ENCODE assay signal across 8 mouse cellular contexts in the genomic region with DNA sequence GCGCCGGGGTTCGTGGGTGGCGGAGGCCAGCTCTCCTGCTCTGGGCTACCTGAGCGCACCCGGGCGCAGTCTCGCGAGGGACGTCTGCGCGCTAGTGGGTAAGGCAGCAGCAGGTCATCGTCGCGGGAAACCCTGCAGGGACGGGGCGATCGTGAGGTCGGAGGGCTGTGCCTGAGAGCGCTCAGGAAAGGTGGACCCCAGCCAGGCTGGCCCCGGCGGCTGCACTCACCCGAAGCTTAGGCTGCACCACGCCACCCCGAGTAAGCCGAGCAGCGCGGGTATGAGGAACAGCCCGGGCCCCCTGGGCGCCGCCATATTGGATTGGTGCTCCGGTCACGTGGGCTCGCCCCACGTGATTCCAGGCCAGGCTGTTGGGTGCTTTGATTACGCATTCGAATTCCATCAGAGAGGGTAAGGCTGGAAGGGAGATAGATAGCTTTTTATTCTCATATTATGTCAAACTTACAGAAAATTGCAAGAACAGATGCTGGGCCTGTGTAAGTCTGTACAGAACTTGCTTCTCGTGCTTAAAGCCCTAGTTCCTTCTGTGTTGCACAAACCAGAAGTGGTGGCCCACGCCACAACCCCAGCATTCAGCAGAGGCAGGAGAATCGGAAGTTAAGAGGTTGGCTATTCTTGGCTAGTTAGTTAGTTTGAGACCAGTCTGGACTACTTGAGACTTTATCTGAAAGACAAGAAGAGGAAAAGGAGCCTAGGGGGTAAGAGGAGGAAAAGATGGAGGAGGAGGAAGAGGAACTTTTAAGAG. TPM values are rescaled to one million over a fixed set of nuclear protein-coding genes. Genes with fewer than 3 reads are reported as not detected.
DNase-seq lines count a peak whose midpoint lies in the region; ATAC-seq and TF ChIP-seq lines count a peak whose summit lies in the region.

Gene Nagpa, minus strand, starts transcription at position 345 of the 766 bp plus-strand sequence.

- no peak for TF ChIP-seq CTCF in intestine, postnatal 0 days (IDR thresholded peaks at IDR 0.05; ENCODE audit: low read depth)

- peak within 1 kb of the TSS; percentile 72 for H3K9ac ChIP-seq in embryonic facial prominence, embryonic 11.5 days (replicated peaks; ENCODE audit: low read length)
- H3K9ac ChIP-seq in intestine, postnatal 0 days (ENCODE audit: low read depth, low read length), result peak within 1 kb of the TSS; percentile 71

- WGBS in embryonic facial prominence, embryonic 11.5 days, result 4% methylated on average over 40 of the region's 40 CpGs
- 4% methylated on average over 40 of the region's 40 CpGs for WGBS in intestine, postnatal 0 days
- 5% methylated on average over 40 of the region's 40 CpGs for WGBS in midbrain, embryonic 10.5 days

- H3K4me2 ChIP-seq in embryonic facial prominence, embryonic 11.5 days (ENCODE audit: low read depth, low read length), result peak within 1 kb of the TSS; percentile 97
- H3K4me2 ChIP-seq in intestine, postnatal 0 days (replicated peaks; ENCODE audit: low read depth), result peak within 1 kb of the TSS; percentile 100

- no peaks in the 10 kb centered on the region for H3K4me1 ChIP-seq in embryonic facial prominence, embryonic 11.5 days (ENCODE audit: control insufficient read depth, insufficient read depth, low read length)
- peaks cover 3% of the 10 kb centered on the region for H3K4me1 ChIP-seq in intestine, postnatal 0 days (replicated peaks; ENCODE audit: control insufficient read depth, insufficient read depth, low read length)
- H3K4me1 ChIP-seq in midbrain, embryonic 10.5 days, result peaks cover 19% of the 10 kb centered on the region

- H3K36me3 ChIP-seq in embryonic facial prominence, embryonic 11.5 days (replicated peaks; ENCODE audit: control insufficient read depth, insufficient read depth, low read depth, low read length), result no peaks in the 10 kb centered on the region
- H3K36me3 ChIP-seq in intestine, postnatal 0 days (ENCODE audit: control insufficient read depth, insufficient read depth), result peaks cover 18% of the 10 kb centered on the region
- H3K36me3 ChIP-seq in midbrain, embryonic 10.5 days, result no peaks in the 10 kb centered on the region

- DNase-seq in 3134 (ENCODE audit: extremely low read depth, insufficient read length, low spot score), result peak; percentile 76
- DNase-seq in adrenal gland, postnatal 25 days, result peak; percentile 81
- peak; percentile 92 for DNase-seq in embryonic facial prominence, embryonic 11.5 days (ENCODE audit: low spot score)
- DNase-seq in left cerebral cortex, postnatal 36 days (ENCODE audit: low spot score in 2 of 2), result peak; percentile 76 to 81
- DNase-seq in midbrain, embryonic 10.5 days (ENCODE audit: low spot score), result peak; percentile 88
- peak; percentile 84 for DNase-seq in right cerebral cortex, postnatal 4 days

- peak; percentile 85 for ATAC-seq in embryonic facial prominence, embryonic 11.5 days (replicated peaks; ENCODE audit: insufficient number of reproducible peaks, low FRiP score, low TSS enrichment, low read depth)
- peak; percentile 73 for ATAC-seq in granulocyte monocyte progenitor cell, adult 5-6 weeks (replicated peaks; ENCODE audit: poor library complexity, severe bottlenecking)
- peak; percentile 83 for ATAC-seq in intestine, postnatal 0 days

- H3K27ac ChIP-seq in embryonic facial prominence, embryonic 11.5 days (replicated peaks; ENCODE audit: low read depth, low read length), result no peak within 1 kb of the TSS
- H3K27ac ChIP-seq in intestine, postnatal 0 days (ENCODE audit: low read depth, low read length), result peak within 1 kb of the TSS; percentile 71
- H3K27ac ChIP-seq in midbrain, embryonic 10.5 days (replicated peaks), result peak within 1 kb of the TSS; percentile 81

- H3K9me3 ChIP-seq in embryonic facial prominence, embryonic 11.5 days (replicated peaks; ENCODE audit: control insufficient read depth, low read length), result no peaks in the 10 kb centered on the region
- H3K9me3 ChIP-seq in intestine, postnatal 0 days (ENCODE audit: control insufficient read depth), result no peaks in the 10 kb centered on the region
- H3K9me3 ChIP-seq in midbrain, embryonic 10.5 days (replicated peaks), result no peaks in the 10 kb centered on the region

- H3K27me3 ChIP-seq in embryonic facial prominence, embryonic 11.5 days (ENCODE audit: control insufficient read depth, insufficient read depth, low read length), result no peaks in the 10 kb centered on the region
- H3K27me3 ChIP-seq in intestine, postnatal 0 days (replicated peaks; ENCODE audit: control insufficient read depth, insufficient read depth, low read length), result no peaks in the 10 kb centered on the region
- H3K27me3 ChIP-seq in midbrain, embryonic 10.5 days (ENCODE audit: low read depth, poor library complexity, severe bottlenecking), result no peaks in the 10 kb centered on the region; the same call in 1 of the 2 replicates

- peak within 1 kb of the TSS; percentile 83 for H3K4me3 ChIP-seq in embryonic facial prominence, embryonic 11.5 days (ENCODE audit: low read depth, low read length)
- peak within 1 kb of the TSS; percentile 94 for H3K4me3 ChIP-seq in intestine, postnatal 0 days (ENCODE audit: low read depth, low read length)
- H3K4me3 ChIP-seq in midbrain, embryonic 10.5 days, result peak within 1 kb of the TSS; percentile 93

- intact Hi-C loops in left cerebral cortex, postnatal 36 days (cut with DNase I), result loop anchor here (2.0 to 5.0 kb wide), 2 partner anchors 41 to 263 kb away; no protein-coding TSS in a partner anchor

RNA-seq across cellular contexts. Expression of gene Nagpa, which starts in this region (rescaled TPM):
- 30.8 and 31.5 TPM in 2 replicates for total RNA-seq in adrenal gland, postnatal 25 days (2021)
- polyA plus RNA-seq in embryonic facial prominence, embryonic 11.5 days (2014; fragmentation: Nextera tagmentation; extraction: Ambion mirVana), result 10.7 and 13.6 TPM in 2 replicates
- total RNA-seq in granulocyte monocyte progenitor cell, adult 5-6 weeks (2014; fragmentation: Nextera tagmentation), result 42.0 and 68.1 TPM in 2 replicates
- total RNA-seq in granulocyte monocyte progenitor cell, adult 5-6 weeks (2017), result 64.8 and 75.8 TPM in 2 replicates
- 19.6 and 20.6 TPM in 2 replicates for polyA plus RNA-seq in intestine, postnatal 0 days (2015; fragmentation: Nextera tagmentation; extraction: Ambion mirVana)
- 10 to 100 TPM; 10.7 to 12.7 TPM for total RNA-seq in left cerebral cortex, postnatal 36 days (2021)
- 16.4 and 18.9 TPM in 2 replicates for polyA plus RNA-seq in midbrain, embryonic 10.5 days (2016; fragmentation: Nextera tagmentation; extraction: Ambion mirVana)
